Mouse (Mus musculus) lung, postnatal 36 days (tissue): ENCODE results near the gene Gckr.
"Not testable (repeated sequence)": the region's sequence is repeated elsewhere in the genome, so short reads cannot be mapped to it uniquely, and the experiment has no call there.

Experiments used
- DNase-seq: peaks from one replicate; pipeline ENCODE4 v3.0.0; 2022; ENCODE audit warnings: mixed read lengths

Gene Gckr

DNA sequence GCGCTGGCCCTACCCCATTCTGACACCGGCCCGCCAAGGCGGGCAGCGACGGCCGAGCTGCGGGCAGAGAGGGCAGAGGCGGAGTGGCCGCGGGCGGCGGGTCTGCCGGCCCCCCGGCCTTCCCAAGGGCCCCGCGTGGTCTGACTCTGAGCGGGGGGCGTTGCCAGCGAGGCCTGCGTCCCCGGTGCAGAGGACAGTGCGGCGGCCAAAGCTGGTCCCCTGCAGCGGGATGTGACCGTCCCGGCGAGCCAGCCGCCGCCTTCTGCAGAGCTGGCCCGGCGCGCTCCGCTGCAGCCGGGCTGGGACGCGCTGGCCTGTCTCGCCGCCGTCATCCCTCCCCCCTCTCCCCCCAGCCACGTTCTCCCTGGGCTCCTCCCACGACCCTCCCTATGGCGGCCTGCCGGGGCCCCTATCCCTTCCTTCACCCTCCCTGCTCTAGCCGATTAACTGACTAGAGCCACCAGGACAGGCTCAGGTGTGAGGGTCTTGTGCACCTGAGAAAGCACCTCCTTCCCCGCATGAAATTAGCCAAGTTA is 1.6 kb upstream of the Gckr start, which contains the start of gene Fndc4:
TSS of gene Fndc4 (minus strand) at position 475 of the 536 bp plus-strand sequence.
- peak; percentile 8 for DNase-seq

DNA sequence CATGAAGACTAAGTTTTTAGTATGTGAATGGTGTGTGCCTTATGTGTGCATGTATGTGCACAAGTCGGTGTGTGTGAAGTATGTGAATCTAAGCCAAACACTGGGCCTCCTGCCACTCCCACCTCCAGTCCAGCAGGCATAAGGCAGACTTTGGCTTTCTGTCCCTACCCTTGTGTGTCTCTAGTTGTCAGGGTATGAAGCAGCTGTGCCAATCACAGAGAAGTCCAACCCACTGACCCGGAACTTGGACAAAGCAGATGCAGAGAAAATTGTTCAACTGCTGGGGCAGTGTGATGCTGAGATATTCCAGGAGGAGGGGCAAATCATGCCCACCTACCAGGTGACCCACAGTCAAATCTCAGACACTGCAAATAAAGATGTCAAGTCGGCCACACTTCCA is 738 bp downstream of the Gckr start:
- no peak for DNase-seq

DNA sequence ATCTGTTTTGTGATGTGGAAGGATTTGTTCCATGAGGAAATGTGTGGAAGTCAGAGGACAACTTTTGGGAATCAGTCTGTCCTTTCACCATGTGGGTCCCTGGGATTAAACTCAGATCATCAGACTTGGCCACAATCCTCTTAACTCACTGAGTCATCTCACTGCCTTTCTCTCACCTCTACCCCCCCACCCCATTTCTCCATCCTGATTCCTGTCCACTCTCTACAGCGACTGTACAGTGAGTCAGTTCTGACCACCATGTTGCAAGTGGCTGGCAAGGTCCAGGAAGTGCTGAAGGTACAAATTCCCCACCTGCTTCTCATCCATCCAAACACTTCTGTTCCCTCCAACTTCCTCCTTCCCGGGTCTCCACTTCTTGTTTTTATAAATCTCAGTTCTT is 1.2 kb downstream of the Gckr start:
- DNase-seq = no peak

DNA sequence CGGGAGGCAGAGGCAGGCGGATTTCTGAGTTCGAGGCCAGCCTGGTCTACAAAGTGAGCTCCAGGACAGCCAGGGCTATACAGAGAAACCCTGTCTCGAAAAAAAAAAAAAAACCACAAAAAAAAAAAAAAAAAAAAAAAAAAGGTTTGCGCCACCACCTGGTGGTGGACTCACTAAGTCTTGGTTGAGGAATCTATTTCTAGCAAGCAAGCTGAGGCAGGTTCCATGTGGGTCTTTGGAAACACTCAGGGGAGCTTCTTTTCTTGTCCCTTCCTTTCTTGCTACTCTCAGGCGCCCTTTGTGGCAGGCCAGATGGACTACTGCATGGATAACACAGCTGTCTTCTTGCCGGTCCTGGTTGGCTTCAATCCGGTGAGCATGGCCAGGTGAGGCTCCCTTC is 4.6 kb downstream of the Gckr start:
- no peak for DNase-seq

DNA sequence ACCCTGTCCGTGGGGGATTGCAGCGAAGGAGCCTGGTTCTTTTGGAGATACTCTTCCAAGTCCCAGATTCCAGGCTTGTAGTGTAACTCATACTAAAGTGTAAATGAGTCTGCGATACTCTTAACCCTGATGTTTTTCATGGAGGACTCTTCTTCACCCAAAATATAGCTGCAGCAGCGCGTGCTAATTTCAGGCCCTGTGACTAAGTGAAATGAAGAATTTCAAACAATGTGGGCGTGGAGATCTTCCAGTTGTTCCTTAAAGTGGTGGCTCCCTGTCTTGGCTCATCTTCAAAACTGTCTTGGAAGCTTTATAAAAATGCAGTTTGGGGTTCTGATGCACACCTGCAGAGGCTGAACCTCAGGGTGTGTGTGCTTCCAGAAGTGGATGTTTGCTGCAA is 5.8 kb downstream of the Gckr start:
- DNase-seq = no peak

DNA sequence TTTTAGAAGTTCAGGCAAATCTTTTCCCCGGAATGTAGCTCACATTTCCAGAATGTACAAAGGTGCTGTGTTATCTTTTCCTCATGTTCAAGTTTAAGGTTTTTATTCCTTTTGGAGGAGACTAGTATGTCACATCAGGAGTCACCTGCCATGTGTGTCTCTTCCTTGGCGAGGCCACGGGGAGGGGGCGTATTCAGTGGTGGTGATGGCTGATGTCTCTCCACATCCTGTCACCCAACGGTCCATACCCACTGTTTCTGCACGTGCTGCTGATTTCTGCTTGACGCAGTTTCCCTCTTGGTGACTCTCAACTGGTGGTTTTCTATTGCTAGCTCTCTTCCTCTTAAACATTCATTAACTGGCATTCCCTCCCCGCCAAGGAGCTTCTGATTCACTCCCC is 15.6 kb downstream of the Gckr start:
- no peak for DNase-seq

DNA sequence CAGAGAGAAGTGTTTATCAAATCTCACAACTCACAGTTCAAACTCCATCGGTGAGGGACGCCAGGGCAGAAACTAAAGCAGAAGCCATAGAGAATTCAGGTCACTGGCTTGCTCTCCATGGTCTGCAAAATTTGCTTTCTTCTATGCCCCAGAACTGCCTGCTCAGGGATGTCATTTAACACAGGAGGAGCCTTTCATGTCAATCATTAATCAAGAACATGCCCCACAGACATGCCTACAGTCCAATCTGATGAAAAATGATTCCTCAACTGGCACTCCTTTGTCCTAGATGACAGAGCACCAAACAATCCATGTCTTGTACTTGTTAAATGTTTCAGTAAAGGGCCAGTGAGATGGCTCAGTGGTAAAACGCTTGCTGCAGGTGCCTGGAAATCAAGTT is 25.5 kb downstream of the Gckr start:
- DNase-seq = no peak

DNA sequence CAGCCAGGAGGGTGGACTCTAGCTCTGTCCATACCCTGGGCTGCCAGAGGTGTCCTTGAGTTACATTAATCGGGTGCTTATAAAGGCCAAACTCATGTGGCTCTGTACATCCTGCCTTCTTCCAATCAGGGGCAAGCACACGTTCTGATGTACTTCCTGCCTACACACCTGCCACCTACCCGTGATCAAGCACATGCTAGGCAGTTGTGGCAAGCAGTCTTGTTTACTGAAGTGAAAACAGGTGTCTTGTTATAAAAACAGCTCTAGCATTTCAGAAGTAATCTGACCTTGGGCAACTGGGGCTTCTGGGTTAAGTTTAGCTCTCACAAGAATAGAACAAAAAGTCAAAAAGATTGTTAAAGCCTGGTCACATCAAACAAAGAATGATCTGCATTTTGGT is 26.8 kb downstream of the Gckr start:
- DNase-seq = no peak

DNA sequence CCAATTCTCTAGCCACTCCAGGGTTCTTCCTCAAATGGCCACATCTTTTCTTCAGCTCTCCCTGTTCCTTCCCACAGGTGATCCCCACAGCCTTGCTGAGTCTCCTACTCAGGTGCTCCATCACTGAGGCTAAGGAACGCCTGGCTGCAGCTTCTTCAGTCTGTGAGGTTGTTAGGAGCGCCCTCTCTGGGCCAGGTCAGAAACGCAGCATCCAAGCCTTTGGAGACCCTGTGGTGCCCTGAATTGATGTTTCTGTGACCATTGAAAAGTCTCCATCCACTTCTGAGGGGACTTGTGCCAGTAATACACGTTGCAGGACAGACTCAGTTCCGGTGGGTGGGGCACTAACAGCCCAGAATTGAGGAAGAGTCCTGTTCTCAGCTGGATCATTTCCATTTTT is 29.6 kb downstream of the Gckr start:
- peak; percentile 11 for DNase-seq

DNA sequence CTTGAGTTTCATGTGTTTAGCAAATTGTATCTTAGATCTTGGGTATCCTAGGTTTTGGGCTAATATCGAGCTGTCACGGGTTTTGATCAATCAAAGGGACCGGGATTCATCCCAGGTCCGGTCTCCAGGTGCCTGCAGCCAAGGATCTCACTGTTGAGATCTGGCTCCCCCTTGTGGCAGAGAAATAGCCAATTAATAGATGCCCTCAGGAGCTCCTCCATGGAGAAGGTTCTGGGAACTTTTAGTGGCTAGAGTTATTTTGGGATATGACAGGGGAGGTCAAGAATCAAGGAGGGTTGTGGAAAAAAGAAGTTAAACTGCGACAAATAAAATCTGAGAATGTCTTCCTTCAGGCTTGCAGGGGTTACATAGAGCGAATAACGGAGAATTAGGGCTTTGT is 31.0 kb downstream of the Gckr start:
- peak; percentile 86 for DNase-seq

DNA sequence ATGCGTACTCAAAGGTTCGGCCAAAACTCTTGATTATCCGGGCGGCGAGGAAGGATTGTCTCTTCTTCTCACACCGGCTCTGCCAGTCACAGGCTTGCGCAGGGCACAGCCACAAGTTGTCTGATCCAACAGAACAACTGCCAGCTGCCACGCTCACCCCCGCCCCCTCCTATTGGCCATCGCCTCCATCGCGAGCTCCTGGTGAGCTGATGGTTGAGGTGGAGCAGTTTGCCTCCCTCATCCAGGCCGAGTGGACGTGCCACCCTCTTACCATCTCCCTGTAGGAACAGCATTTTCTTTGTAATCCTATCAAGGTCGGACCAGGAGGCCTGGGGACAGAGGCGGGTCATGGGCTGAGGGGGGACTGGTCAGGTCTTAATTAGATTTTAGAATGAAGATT is 60.3 kb downstream of the Gckr start:
- not testable (repeated sequence) for DNase-seq

DNA sequence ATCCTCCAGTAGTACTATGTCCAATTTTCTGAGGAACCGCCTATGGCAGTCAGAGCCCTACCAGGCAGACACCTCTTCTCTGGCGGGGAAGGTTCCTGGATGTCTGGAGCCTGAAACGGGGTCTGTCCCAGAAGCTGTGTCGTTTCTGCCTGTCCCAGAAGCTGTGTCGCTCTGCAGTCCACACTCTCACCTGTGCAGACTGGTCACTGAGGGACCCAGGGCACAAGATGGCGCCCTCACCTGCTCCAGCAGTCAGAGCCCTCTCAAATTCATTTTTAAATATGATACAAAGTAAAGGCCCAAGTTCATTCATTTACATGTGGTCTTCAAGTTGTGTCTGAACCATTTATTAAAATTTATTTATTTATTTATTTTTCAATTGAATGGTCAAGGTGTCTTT is 63.7 kb downstream of the Gckr start:
- DNase-seq = no peak
